Mouse (Mus musculus) heart, postnatal 14 days (tissue): Measurements from ENCODE around the gene Ffar2. TPM values are rescaled to one million over a fixed set of nuclear protein-coding genes. Genes with fewer than 3 reads are reported as not detected.

Experiments used
- DNase-seq, 2 experiments: peaks; one replicate each; pipeline ENCODE4 v3.0.0; 2021 to 2022
- intact Hi-C: fragments of 180-260 bp; cut with DNase I; formaldehyde crosslinking; loops from one replicate; pipeline ENCODE4 v1.15.1; 2025
- total RNA-seq, 2 experiments: library from RNA; stranded (reverse); gene quantifications; 2 replicates each; pipeline ENCODE4 v1.2.3; 2021

Ffar2 gene
- total RNA-seq, 2 experiments from 2014 or later: 0.34 to 0.74 TPM

DNA sequence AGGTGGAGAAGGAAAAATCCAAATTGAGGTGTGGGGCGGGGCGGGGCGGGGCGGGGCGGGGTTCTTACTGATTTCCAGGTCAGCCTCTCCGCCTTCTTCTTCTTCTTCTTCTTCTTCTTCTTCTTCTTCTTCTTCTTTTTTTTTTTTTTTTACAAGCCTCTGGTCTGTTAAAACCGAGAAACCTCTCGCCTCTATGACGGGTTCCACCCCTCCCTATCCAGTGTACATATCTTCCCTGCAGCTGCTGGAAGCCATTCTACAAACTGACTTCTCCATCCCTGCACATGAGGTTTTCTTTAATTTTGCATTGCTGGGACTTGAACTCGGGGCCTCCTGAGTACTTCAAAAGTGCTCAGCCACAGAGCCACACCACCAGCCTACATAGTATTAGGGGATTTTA lies 3.1 kb upstream of the Ffar2 start:
- no peak for DNase-seq
- intact Hi-C loops: no loop called here

DNA sequence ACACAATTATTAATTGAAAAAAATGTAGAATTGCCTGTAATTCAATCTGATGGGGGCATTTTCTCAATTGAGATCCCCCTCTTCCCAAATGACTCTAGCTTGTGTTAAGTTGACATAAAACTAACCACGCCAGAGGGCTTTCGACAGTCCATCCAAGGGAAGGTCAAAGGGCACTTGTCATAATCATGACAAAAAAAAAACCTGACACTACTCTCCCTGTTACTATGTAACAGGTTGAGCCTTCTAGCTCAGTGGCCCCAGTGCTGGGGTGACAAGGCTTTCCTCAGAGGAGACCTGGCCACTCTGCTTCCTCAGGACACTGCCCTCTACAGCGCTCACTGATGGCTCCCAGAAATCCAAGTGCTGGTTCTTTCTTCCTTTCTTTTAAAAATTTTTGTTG lies 731 bp upstream of the Ffar2 start:
- intact Hi-C loops: no loop called here
- no peak for DNase-seq

DNA sequence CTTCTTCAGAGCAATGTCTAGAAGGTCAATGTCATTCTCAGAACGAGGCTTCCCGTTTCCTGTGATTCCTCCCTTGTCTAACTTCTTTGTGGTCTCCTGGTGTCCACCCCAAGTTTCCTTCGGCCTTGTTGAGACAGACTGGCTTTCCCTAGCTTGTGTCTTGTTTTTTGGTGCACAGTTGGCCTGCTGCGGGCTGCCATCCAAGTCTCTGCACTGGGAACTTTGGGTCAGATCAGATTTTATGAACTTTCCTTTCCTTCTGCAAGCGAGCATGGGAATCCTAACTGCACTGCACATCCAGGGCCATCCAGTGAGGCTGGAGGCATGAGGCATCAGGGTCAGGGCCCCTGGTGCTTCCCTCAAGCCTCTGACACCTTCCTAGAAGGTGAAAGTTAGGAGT lies 2.0 kb downstream of the Ffar2 start:
- peak in 1 of 2 experiments; percentile 13 for DNase-seq
- intact Hi-C loops: no loop called here

DNA sequence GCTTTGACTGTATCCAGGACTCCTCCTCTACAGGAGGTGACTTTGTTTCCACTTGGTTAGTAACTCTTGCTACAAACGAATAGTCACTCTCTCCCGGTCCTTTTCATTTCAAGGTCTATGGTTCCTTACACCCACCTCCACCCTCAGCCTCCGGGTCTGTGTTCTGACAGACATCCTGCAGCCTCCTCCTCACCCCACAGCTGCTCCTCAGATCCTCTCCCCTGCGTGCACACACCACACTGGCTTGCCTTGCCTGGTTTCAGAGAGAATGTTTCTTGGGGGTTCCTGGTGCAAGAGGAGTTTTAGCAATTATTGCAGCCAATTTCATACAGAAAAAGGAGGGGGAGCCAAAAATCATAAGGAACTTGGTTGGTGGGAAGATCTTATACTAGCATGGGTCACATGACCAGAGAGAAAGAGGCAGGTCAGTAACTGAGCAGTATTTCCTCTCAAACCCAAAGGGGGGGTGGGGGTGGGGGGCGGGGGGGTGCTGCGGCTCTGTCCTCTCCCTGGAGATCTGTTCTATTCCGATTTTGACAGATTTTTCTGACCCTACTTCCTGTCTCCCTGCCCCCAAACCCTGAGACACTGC lies 2.6 kb downstream of the Ffar2 start:
- intact Hi-C loops: no loop called here
- DNase-seq: no peak

DNA sequence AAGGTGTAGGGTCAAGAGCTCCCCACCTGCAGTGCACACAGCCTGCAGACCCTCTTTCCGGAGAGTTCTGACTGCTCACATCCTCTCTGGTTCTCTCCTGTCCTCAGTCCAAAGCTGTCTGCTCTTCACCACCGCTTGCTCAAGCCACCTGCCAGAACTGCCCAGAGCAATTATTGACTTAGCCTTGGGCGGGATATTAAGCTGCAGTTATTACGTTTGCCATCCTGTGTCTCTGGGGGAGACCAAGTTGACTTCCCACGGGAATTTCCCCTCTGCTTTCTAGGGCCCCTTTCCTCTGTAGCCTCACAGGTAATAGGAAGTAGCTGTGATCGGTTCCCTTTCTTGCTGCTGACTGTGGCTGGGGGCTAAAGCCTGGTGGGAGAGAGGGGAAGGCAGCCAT lies 3.4 kb downstream of the Ffar2 start:
- intact Hi-C loops: no loop called here
- DNase-seq: no peak

DNA sequence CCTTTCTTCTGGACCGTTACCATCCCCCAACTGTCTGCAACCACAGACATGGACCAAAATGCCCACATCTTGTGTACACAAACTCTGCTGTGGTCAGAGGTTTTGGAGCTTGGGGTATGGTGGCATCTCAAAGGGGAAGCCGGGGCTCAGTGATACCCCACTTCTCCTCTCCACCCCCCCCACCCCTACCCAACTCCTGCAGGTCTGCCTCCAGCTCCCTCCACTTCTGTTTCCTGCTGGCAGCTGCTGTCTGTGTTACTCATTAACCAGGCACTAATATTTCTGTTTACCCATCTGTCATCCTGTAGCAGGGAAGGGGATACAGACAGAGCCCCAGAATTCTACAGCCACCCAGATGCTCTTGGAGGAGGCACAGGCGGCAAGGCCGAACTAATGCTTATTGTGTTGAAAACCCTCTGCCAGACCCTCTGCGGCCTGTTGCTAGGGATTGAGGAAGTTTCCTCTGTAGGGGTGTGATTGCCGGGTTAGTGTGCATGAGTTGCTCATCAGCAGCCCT lies 11.2 kb downstream of the Ffar2 start:
- no peak for DNase-seq
- intact Hi-C loops: no loop called here

DNA sequence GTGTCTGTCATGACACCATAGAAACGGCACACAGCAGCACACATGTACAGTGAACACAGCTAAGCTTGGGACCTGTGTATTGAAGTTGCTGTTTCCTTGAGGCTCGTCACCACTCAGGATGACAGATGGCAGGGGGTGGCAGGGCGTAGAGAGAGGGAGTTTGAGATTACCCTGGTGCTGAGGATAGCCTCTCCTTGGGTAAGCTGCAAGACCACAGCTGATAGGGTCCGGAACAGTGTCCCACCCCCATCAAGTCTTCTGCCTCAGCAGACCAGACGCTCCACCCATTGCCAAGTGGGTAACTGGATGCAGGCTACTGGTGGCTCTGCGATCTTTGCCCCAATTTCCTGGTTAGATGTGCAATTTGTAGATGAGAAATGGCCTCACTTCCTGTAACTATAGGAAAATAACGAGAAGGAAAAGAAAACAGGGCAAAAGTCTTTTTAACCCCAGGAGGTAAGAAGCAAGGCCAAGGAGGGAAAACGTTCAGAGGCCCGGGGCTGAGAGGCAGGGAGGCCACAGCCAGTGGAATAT lies 11.8 kb downstream of the Ffar2 start:
- intact Hi-C loops: no loop called here
- no peak for DNase-seq

DNA sequence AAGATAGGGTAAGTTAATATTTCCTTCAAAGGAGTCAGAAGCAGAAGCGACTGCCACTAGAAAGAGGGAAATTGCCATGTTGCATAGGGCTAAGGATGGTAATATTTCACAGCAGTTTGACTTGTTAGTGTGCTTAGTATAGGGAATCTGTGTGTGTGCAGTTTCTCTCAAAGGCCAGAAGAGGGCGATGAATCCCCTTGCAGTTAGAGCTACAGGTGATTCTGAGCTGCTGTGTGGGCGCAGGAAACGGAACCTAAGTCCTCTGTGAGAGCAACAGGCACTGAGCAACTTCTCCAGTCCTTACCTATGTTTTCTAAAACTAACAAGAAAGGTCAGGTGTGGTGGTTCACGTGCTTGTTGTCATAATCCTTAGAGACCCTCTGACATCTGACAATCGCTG lies 13.3 kb downstream of the Ffar2 start:
- DNase-seq: no peak
- intact Hi-C loops: no loop called here

DNA sequence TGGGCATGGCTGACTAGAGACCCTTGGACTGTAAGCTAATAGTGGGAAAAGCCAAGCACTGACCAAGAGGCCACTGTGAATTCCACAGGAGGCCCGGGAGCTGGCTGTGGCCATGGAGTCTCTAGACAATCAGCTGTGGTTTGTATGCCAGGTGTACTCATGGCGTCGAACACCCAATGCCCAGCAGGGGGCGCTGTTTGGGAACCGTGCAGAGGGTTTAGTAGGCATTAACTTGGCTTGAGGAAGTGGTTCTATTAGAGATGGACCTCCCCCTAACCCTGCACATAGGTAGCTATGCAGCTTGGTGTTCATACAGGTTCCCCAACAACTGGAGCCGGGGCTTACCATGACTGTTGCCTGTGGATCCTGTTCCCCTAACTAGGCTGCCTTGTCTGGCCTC lies 17.7 kb downstream of the Ffar2 start:
- peak; percentile 23 to 45 for DNase-seq
- intact Hi-C loops: loop anchor here (2.0 kb wide), 1 partner anchor 51 kb away; the partner anchor contains the start of gene Ffar3

DNA sequence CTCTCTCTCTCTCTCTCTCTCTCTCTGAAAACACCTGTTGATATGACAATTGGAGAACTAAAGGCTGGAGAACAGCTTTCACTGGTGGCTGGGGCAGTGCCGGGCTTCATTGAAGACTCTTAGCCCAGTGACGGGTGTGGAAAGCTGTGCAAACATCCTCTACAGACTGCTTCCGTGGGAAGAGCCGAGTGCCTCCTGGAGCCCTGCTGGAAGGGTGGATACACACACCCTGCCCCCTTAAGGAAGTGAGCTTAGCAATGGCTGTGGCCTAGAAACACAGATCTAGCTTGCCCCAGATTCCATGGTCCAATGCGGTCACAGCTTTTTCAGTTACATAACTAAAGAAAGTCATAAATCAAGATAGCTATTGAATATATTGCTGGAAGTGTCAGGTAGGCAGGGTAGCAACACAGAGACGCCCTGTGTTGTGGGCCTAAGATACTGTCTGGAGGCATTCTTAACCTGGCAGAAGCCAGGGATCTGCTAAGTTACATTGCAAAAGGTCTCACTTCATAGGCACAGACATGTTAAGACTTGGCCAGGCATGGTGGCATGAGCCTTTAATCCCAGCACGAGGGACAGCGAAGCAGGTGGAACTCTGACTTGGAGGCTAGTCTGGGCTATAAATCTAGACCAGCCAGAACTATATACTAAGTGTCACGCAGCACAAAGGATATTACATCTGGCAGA lies 19.4 kb downstream of the Ffar2 start:
- no peak for DNase-seq
- intact Hi-C loops: no loop called here

DNA sequence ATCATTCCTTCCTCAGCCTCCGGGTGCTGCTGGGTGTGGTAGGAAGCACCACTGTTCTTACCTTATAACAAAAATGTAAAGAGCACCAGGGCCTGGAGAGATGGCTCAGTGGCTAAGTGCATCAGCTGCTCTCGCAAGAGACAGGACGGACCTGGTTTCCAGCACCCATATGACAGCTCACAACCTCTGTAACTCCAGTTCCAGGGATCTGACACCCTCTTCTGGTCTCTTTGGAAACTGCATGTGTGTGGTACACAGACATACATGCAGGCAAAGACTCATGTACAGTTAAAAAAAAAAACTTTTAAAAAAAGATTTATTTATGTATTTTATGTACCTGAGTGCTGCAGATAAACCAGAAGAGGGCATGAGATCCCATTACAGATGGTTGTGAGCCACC lies 20.3 kb downstream of the Ffar2 start:
- no peak for DNase-seq
- intact Hi-C loops: no loop called here

DNA sequence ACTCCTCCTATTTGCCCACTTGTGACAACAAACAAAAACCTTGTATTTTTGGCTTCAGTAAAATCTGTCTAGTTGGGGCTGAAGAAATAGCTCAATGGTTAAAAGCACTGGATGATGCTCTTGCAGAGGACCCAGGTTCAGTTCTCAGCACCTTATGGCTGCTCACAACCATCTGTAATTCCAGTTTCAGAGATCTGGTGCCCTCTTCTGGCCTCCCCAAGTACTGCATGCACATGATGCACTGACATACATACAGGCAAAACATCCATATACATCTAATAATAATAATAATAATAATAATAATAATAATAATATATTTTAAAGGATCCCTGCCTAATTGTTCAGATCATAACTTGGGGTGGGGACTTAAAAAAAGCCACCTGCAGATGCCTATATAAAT lies 22.9 kb downstream of the Ffar2 start:
- DNase-seq: no peak
- intact Hi-C loops: no loop called here

DNA sequence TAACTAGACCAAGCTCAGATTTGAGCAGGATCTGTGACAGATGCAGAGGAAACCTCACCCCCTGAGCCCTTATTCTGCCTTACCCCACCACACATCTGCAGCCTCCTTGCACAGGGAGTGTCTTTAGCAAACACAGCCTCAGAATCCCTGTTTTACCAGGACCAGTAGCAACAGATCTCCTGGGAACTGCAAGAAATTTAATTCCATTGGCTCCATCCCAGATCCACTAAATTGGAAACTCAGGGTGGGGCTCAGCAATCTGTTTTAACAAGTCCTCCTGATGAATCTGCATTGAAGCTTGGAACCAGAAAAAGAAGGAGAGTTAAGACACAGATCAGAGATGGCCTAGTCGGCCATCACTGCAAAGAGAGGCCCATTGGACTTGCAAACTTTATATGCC lies 26.8 kb downstream of the Ffar2 start:
- intact Hi-C loops: no loop called here

DNA sequence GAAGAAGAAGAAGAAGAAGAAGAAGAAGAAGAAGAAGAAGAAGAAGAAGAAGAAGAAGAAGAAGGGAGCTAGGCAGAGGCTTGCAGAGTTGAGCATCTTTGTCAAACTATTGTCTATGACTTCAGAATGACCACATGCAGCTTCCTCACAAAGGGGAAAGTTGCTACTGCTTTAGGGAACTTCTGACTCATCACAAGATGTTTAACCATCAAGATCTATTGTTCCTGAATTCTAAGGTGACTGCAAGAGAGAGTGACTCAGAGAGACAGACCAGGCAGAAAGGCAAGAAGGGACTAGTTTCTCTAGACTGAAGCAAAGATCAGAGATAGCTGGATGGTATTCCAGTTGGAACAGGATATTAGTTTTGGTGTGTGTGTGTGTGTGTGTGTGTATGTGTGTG lies 28.7 kb downstream of the Ffar2 start:
- intact Hi-C loops: no loop called here
- no peak for DNase-seq

More for the DNA sequence above, 26.8 kb downstream of the Ffar2 start:
- no peak for DNase-seq

DNA sequence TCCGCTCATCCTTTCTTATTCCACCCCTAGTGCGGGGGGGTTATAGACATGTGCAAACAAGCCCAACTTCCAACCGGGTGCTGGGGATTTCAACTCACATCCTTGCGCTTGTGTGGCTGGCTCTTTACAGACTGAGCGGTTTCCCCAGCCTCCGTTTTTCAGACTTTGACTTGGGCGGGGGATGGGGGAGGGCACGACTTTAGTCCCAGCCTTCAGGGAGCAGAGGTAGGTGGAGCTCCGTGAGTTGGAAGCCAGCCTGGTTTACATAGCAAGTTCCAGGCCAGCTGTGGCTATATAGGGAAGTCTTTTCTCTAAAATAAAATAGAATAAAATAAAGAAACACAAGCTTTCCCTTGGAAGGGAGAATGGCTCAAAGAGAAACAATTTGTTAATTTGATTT lies 31.7 kb downstream of the Ffar2 start:
- DNase-seq: no peak
- intact Hi-C loops: no loop called here

DNA sequence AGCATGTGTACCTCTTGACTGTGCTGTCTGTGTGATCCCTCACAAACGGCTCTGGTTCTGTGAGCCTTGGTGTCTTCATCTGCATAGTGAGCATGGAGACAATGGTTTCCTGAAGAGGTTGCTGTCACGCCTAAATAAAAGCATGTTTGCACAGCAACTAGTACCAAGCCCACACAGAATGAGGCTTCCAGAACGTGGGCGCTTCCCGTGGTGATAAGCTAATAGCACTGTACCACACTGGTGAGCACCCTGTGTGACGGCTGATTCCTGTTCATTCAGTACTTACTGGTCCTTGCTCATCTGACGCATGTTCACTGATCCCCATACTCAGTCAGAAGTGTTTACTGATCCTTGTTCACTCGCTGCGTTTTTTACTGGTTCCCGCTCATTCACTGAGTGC lies 33.4 kb downstream of the Ffar2 start:
- DNase-seq: no peak
- intact Hi-C loops: no loop called here

DNA sequence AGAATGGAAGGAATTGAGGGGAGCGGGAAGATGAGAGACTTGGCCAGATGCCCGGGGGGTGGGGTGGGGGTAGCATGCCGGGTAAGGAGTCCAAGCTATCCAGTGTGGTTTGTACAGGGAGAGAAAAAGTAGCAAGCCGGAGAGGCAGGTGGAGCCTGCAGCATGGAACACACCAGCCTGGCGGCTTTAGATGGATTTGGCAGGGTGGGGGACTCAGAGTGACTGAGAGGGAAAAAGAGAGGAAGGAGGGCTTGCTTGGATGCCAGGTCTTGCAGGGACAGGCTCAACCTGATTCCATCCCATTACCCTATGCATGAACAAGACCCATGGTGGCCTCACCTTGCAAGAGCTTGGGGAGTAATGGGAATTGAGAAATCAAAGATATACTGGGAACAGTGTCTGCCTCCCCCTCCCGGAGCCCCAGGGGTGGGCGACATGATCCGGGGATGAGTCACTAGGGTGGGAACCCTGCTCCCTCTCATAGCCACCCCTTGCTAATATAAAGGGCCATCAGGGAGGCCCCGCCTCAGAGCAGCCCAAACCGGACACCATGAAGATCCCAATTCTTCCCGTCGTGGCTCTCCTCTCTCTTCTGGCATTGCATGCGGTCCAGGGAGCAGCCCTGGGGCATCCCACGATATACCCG lies 36.1 kb downstream of the Ffar2 start, which contains the start of gene Krtdap:
Gene Krtdap, plus strand, starts transcription at position 520 of the 646 bp plus-strand sequence.
- intact Hi-C loops: no loop called here
- no peak for DNase-seq

DNA sequence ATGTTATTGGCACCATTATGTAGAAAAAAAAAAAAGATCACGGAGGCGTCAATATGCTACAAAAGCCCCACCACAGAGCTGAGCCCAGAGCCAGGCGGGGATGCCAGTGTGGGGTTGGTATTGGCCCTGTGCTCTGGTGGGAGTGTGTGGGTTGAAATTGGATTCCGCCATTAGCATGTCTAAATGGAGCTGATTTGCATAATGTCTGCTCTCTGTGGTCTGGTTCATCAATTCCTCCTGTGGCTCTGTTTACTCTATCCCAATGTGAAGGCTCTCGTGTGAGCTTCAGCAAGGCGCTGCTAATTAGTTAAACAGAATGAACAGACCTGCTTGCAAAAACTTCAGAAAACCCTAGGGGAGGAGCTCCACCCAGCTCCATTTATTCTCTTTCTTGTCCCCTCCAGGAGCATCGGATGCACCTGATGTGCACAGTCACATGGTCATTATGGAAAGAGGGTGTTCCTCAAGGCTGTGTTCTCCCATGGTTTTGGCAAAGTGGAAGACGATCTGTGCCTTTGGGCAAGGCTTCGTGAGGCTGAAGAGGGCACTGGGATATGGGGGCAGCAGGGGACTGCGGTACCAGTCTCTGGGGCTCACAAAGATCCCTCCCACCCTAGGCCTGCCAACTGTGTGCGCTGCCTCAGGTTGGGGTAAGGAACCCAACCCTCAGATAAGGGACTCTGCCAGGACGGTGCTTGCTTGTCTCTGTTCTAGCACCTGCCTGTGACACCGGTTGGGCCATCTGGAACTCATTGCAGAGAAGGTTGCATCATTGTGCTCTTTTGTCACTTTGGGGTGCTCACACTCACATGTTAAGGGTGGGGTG lies 37.6 kb downstream of the Ffar2 start:
- no peak for DNase-seq
- intact Hi-C loops: no loop called here

DNA sequence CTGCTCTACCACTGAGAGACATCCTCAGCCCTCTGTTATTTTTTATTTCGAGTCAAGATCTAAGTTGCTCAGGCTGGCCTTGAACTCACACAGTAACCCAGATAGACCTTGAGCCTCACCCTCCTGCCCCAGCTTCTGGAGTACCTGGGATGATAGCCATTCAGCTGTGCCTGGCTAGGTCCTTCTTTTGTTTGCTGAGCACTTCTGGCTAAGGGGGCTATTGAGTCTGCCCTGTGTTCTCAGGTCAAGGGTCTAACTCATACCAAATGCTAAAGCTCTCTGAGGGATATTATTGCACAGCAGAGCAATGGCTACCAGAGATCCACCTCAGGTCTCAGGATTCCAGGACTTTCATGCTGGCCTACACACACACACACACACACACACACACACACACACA lies 38.4 kb downstream of the Ffar2 start:
- intact Hi-C loops: no loop called here
- no peak for DNase-seq

DNA sequence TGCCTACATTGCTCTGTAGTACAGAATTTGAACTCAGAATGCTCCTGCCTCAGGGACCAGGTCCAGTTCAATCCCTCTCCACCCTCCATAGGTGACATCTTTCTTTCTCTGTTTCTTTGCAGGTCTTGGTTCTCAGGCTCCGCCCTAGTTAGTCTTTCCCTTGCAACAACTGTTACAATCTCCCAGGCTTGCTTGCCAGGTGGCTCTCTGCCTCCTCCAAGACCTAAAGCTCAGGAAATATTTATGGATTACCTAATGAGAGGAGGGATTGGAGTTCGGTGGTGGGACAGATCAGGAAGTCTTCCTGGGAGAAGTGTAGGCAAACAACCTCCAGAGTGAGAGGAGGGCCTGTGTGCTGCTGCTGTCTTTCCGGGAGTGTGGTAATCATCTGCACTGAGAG lies 40.9 kb downstream of the Ffar2 start:
- intact Hi-C loops: no loop called here
- no peak for DNase-seq

DNA sequence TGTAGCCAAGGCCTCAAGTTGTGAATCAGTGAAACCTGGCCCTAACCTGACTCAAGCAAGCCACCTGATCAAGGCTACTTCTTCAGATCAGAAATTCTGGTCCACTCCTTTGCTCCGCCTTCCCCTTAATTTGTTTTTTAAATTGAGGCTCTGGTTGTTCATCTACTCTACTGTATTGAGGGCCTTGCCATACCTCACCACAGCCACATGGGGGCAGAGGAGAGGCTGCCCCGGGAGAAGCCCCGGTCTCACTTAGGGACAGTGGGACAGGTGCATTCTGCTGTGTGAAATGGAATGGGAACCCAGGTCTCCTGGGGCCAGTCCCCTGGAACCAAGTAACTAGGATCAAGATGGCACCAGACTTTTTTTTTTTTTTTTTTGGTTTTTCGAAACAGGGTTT lies 41.8 kb downstream of the Ffar2 start:
- intact Hi-C loops: no loop called here
- DNase-seq: peak; percentile 8 to 20
